Mouse (Mus musculus) lung, embryonic 16.5 days (tissue): ENCODE measurements around the gene Gm21822. TPM values are rescaled to one million over a fixed set of nuclear protein-coding genes. Genes with fewer than 3 reads are reported as not detected.
"Not testable (repeated sequence)": the region's sequence is repeated elsewhere in the genome, so short reads cannot be mapped to it uniquely, and the experiment has no call there.

Source experiments
- ATAC-seq: fragments of 200-750 bp; cut with Nextera tagmentation; 2 replicates; pipeline ENCODE4 v1.8.0; 2017; ENCODE audit warnings: low read depth, mild to moderate bottlenecking, moderate library complexity
- H3K27ac ChIP-seq: fragments of 300-500 bp; sonication (generic); 2 replicates; pipeline ENCODE4 v1.5.1; 2014; ENCODE audit warnings: mild to moderate bottlenecking, control low read depth, low read length
- H3K27me3 ChIP-seq: fragments of 300-500 bp; sonication (generic); 2 replicates; pipeline ENCODE4 v1.6.1; 2014; ENCODE audit warnings: low read depth, low read length, mixed read lengths; ENCODE audit not compliant: control insufficient read depth, insufficient read depth
- H3K36me3 ChIP-seq: fragments of 300-500 bp; sonication (generic); 2 replicates; pipeline ENCODE4 v1.6.1; 2014; ENCODE audit warnings: low read length; ENCODE audit not compliant: control insufficient read depth, insufficient read depth
- H3K4me1 ChIP-seq: fragments of 300-500 bp; sonication (generic); replicated peaks from 2 replicates; pipeline ENCODE4 v1.6.1; 2014; ENCODE audit warnings: low read length, mixed read lengths; ENCODE audit not compliant: control insufficient read depth, insufficient read depth
- H3K4me2 ChIP-seq: fragments of 300-500 bp; sonication (generic); 2 replicates; pipeline ENCODE4 v1.6.1; 2014; ENCODE audit warnings: low read depth, low read length, control low read depth
- H3K4me3 ChIP-seq: fragments of 300-500 bp; sonication (generic); 2 replicates; pipeline ENCODE4 v1.5.1; 2014; ENCODE audit warnings: mild to moderate bottlenecking, low read length, control low read depth
- H3K9ac ChIP-seq: fragments of 300-500 bp; sonication (generic); 2 replicates; pipeline ENCODE4 v1.6.1; 2014; ENCODE audit warnings: low read length, control low read depth
- H3K9me3 ChIP-seq: fragments of 300-500 bp; sonication (generic); 2 replicates; pipeline ENCODE4 v1.6.1; 2016; ENCODE audit warnings: low read length; ENCODE audit not compliant: control insufficient read depth
- WGBS: fragments of 180-500 bp; shearing (Covaris S2); extraction: QIAGEN DNeasy Blood & Tissue Kit; methylation state at CpG from one replicate; pipeline ENCODE4 v1.1.7; 2014; 5-methylcytosine and 5-hydroxymethylcytosine counted together
- polyA plus RNA-seq: library from polyadenylated mRNA; unstranded; fragments of >200 nt; fragmentation: Nextera tagmentation; extraction: Ambion mirVana; gene quantifications from 2 replicates; pipeline ENCODE4 v1.2.1, GENCODE M21; 2015

The Gm21822 gene
- polyA plus RNA-seq = not detected in 2 replicates

DNA sequence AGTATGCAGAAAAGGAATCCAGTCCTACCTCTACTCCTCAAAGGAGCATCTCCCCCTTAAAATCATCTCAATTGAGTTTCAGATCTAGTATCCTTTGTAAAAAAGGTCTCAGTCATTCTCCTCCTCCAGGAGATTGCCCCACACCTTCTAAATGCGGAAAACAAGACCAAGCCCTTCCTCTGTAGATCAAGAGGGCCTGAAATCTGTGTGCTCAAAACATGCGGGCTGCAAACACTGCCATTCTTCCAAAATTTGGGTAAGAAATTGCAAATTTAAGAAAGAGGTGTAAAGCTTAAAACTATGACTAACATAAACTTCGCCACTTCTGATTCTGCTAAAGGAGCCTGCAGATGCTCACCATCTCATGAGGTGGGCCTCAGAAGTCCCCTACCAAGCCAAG, at the start of gene Gm21822:
Gm21822 (plus strand) TSS at position 301 of the 400 bp plus-strand sequence.
- H3K36me3 ChIP-seq = not testable (repeated sequence)
- no CpG with 5 or more reads among the region's 3 CpGs for WGBS

More for the DNA sequence above, at the start of gene Gm21822:
- not testable (repeated sequence) for H3K9me3 ChIP-seq, H3K27me3 ChIP-seq, ATAC-seq, H3K4me2 ChIP-seq, H3K4me3 ChIP-seq, H3K4me1 ChIP-seq, H3K9ac ChIP-seq, H3K27ac ChIP-seq
